Mouse (Mus musculus) erythroid progenitor cell, adult 5-6 weeks (primary cell): Measurements from ENCODE around the gene Ube2j1. TPM values are rescaled to one million over a fixed set of nuclear protein-coding genes. Genes with fewer than 3 reads are reported as not detected.
"Not testable (repeated sequence)": the region's sequence is repeated elsewhere in the genome, so short reads cannot be mapped to it uniquely, and the experiment has no call there.

Experiments
- ATAC-seq: replicated peaks from 2 replicates; pipeline ENCODE4 v1.8.0; 2016; ENCODE audit warnings: moderate number of reproducible peaks, mild to moderate bottlenecking, moderate TSS enrichment, inconsistent platforms; ENCODE audit not compliant: poor library complexity, low FRiP score, severe bottlenecking
- total RNA-seq, 2 experiments: library from RNA; stranded (forward) in 1 of 2; stranded (reverse) in 1 of 2; fragments of 150-400 nt in 1 of 2; fragments of 186-747, 209-891 nt in 1 of 2; gene quantifications; 2 replicates each; pipeline versions ENCODE4 v1.2.3 to v1.2.4; 2015 to 2017; ENCODE audit warnings: low replicate concordance in 2 of 2

The Ube2j1 gene
- total RNA-seq (2015; ENCODE audit: low replicate concordance) (36.9 and 49.0 TPM in 2 replicates), total RNA-seq (2017; ENCODE audit: low replicate concordance) (34.3 and 34.7 TPM in 2 replicates)

DNA sequence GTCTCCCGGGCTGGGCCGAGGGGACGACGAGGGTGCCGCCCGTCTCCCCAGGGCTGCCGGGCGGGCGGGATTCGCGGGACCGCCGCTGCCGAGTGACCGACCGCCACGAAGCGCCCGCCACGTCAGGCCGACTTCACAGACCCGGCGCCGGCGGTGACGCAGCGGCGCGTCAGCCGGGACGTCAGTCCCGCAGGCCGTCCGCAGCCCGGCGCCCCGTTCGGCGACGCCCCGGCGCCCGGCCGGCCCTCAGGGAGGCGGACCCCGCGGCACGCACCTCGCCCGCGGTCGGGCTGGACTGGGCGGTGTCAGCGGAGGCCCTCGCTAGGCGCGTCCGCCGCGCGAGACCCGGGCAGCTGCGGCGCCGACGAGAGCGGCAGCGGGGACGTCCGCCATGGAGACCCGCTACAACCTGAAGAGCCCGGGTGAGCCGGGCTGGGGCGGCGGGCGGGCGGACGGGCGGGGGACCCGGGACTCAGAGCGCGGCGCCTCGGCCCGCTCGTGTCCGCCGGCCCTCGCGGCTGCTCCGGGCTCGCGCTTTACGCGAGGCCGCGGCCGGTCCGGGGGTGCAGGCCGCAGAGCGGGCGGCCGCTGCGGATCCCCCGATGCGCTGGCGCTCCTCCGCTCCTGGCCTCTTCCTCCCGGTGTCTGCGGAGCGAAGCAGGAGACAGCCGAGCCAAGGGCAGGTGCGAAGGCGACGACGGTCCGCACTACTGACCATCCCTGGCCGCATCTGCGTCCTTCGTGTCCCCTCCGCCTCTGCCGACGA is at the start of gene Ube2j1:
Gene Ube2j1 (plus strand): TSS at position 222 of the 766 bp plus-strand sequence.
- ATAC-seq, result peak; percentile 90

DNA sequence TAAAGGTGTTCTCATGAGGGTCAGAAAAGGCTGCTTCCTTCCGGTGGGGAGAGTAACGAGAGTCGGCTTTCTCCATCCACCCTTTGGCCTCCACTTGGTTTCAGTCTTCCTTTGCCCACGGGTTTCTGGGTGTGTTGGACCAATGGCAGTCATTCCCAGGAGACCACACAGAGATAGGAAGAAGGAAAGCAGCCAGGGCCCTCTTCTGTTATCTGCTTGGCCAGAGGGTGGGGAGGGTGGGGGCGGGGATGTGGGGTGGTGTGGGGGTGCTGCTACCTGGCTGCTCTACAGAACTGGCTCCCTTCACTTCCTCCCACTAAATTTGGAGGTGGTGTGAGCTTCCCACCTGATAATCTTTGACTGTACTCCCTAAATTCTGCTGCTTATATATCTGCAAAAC is 49.6 kb upstream of the Ube2j1 start:
- no peak for ATAC-seq

DNA sequence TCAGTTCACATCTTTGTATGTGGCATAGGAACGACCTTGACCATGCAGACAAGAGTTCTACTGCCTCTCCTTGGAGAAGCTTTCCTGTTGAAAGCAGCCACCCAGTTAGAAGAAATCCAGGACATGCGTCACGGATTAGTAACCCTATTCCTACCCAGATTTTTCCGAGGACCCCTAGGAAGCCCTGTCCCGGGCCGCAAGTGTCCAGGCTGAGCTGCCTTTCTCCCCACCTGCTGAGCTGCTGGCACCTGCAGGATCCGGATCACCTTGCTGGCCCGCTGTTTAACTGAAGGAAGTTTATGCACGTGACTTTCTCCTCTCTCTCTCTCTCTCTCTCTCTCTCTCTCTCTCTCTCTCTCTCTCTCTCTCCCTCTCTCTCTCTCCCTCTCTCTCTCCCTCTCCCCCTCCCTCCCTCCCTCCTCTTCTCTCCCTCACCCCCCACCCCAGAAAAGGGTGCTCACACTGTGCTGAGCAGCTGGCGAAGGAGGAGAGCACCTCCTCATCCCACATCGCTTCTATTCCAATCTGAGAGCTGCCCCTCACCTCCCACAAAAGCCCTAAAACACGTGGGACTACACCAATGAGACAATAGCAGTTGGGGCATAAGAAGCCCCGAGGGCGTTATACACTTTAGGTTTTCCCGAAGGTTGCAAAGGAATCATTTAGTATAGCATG is 49.0 kb upstream of the Ube2j1 start:
- no peak for ATAC-seq

DNA sequence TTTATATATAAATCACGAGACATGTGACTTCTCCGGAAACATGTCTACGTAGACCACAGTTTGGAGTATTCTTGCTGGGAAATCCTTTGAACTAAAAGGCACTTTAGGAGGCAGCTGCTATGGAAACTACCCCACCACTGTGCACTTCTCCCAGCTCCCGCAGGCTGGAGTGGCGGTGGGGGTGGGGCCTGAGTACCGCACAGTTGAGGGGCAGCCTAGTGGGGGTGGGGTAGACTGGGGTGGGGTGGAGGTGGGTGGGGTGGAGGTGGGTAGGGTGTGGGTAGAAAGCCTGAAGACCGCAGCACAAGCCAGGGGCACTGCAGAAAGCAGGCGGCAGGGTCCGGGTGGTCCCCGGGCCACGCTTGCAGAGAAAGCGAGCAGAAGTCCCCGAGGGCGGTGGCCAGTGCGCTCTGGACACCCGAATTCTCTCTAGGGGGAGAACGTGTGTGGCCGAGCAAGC is 48.5 kb upstream of the Ube2j1 start, which contains the start of gene Rragd:
Gene Rragd (plus strand): TSS at position 322 of the 460 bp plus-strand sequence.
- no peak for ATAC-seq

DNA sequence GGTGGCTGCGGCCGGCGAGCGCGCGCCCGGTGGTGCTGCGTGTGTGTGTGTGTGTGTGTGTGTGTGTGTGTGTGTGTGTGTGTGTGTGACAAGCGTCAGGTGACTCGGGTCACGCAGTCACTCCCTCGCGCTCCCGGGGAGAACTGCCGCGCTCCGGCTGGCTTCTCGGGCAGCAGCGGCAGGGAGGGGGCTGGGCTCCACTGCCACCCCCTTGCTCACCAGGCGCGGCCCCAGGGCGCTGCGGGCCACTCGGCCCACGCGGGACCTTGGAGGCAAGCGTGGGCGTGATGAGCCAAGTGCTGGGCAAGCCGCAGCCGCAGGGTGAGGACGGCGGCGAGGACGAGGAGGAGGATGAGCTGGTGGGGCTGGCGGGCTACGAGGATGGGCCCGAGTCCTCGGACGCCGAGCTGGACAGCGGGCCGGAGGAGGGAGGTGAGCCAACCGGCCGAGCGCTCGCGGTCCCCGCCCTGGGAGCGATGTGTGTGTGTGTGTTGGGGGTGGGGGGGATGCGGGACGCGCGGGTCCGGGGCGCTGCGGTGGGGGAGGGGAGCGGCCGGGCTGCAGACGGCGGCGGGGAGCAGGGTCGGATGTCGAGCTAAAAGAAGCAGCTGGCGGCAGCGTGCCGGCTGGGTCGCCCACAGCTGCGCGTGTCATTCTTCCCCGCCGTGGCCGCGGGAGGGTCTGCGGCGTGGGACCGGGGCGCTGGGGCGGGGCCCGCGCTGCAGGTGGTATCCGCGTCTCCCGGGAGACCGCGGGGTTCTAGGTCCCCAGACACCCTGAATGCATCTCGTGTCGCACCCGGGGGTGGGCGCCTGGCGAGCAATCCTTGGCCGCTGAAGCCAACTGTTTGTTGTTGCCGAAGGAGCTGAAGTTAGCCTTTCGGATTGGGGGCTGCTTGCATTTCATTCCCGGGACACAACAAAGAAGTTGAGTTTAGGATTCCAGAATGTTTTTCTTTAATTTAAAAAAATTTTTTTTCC is 47.8 kb upstream of the Ube2j1 start:
- no peak for ATAC-seq

DNA sequence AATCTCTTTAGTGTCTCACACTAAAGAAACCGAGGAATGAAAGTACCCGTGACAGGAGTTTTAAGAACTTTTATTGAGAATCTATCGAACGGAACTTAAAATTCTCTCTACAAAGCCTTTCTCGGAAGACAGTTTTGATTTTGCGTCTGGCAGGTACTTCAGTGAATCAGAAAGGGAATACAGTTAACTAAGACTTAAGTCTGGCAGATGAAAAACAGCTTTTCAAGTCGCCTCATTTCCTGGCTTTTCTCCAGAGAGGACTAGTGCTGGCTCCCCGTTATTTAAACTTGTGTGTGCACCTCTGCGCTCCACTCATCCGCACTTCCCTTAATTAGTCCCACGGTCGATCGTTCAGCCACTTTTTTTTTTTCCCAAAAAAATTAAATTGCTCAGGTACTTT is 47.0 kb upstream of the Ube2j1 start:
- ATAC-seq, result no peak

DNA sequence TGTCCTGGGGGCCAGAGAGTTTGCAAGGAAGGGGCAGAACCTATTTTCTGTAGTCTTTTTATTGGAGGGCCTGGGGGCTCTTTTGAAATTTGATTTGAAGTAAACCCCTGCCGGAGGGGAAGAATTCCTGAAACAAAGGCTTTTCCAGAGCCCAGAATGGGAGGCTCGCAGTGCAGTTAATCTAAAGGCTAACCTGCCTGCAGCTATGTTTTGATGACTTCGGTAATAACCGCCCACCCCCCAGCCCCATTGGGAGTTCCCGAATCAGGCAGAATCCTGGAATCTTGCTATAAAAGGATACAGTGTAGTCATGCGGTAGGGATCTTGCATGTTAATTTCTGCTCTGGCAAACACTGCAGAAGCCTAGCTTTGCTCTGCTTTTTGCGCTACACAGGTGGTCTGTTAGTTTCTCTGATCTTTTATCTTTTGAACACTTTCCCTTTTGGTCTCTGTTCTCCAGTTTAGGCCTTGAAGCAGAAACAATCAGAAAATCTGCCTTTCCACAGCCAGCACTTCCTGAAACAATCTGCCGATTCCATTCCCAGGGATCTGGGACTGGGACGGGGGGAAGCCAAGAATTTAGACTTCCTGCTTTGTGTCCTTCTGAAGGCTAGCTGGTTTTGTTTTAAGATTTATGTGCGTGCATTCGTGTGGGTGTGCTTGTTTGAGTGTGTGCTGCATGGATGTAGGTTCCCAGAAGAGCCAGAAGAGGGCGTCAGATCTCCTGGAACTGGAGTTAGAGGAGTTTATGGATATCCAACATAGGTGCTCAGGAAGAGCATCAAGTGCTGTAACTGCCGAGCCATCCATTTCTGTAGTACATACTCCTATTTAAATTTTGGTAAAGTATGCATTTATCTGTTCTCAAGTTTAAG is 46.2 kb upstream of the Ube2j1 start:
- ATAC-seq, result no peak

DNA sequence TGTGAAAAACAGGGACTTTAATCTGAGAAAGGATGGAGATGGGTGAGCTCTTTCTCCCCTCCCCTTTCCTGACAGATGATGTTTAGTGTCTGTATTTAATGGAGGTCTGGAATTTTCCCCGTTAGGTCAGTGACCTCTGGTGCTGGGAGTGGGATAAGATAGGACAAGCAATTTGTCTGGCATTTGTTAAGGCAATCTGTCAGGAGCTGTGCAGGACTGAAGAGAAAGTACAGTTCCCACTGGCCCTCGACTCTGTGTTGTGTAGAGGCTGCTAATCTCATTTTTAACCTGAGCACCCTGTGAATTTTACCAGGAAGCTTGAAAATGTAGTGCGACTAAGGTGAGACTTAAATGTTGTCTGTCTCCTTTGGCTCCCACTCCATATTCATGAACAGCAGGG is 45.5 kb upstream of the Ube2j1 start:
- no peak for ATAC-seq

DNA sequence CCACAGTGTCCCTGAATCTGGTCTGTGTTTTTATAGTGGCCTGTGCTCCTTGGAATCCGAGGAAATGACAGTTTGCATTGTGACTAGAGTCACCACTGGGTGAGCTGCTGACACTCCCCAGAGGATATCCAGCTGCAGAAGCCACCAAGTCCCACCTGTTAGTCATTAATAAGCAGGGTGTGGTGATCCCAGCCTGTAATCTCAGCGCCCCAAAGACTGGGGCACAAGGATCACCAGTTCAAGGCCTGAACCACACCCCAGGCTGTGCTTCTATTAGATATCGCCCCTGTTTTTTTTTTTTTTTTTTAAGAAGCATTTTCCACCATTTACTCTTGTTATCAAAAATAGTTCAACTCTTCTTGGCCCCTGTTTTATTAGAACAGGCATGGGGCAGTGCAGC is 44.2 kb upstream of the Ube2j1 start:
- ATAC-seq, result peak; percentile 96

DNA sequence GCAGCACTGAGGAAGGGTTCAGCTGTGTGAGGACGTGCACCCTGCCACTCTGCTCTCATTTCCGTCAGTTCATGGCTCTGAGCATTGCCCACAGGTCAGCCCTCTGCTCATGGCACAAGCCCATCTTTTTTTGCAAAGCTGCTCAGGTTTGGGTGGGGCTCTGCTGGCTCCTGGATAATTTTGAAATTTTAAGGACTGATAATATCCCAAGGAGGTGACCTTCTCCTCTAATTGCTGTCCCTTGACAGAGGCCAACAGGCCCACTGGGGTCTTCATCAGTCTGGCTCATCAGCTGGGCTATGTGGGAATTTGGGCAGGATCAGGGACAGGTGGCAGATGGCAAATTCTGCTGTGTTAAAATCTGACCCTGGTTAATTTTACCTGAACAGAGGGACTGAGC is 41.9 kb upstream of the Ube2j1 start:
- no peak for ATAC-seq

DNA sequence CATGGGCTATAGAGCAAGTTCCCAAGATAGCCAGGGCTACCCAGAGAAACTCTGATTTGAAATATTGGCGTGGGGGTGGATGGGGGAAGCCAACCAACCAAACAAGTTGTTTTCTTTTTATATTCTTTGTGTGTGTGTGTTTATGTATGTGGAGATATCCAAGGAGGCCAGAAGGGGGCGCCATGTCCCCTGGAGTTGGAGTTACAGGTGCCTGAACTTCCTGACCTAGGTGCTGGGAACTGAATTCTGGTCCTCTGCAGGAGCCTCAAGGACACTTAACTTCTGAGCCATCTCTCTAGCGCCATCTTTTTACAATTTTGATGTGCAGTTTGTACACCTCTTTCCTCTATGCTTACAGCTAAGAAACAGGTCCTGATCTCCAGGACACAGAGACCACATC is 37.0 kb upstream of the Ube2j1 start:
- no peak for ATAC-seq

DNA sequence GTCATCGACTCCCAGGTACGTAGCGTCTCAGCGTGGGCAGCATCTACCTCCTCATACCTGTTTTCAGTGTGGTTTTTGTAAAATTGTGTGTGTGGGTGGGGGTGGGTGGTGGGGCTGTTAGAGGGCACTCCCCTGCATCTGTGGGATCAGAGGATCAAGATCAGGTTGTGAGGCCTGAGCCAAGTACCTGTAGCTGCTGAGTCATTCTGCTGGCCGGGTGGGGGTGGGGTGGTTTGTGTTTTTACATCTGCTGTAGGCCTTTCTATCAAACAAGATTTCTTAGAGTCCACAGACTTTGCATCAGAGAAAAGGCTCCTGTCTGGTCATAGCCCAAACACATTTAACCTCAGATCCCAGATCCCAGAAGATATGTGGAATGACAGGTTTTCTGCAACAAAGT is 35.1 kb upstream of the Ube2j1 start:
- ATAC-seq, result no peak

DNA sequence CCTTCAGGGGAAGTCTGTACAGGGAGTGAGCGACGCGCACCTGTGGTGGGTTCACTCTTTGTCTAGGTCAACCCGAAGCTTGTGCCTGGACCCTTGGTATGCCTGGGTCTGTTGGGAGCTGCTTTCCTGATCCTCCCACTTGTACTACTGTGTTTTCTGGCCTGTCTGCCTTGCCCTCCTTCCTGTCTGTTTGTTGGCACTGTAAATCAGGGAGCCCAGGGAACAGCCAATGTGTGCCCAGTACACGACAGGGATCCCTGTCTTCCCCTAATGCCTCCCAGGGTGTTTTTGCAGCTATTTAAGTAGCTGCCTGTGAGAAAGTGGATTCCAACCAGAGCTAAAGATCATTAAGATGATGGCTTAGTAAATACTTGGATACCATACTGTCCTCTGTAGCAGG is 33.6 kb upstream of the Ube2j1 start:
- no peak for ATAC-seq

DNA sequence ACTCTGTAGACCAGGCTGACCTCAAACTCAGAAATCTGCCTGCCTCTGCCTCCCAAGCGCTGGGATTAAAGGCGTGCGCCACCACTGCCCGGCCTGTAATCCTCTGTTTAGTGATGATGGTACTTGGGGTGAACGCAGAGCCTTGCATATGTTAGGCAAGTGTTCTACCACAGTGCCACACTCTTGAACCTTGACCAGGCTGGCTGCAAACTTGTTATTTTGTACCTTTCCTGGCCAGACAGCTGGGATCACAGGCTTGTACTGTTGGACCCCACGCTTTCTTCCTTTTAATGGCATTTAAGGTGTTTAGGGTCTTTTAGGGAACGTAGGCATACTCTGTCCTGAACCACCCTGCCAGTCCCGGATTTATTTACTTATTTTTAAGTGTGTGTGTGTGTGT is 32.2 kb upstream of the Ube2j1 start:
- ATAC-seq, result no peak

DNA sequence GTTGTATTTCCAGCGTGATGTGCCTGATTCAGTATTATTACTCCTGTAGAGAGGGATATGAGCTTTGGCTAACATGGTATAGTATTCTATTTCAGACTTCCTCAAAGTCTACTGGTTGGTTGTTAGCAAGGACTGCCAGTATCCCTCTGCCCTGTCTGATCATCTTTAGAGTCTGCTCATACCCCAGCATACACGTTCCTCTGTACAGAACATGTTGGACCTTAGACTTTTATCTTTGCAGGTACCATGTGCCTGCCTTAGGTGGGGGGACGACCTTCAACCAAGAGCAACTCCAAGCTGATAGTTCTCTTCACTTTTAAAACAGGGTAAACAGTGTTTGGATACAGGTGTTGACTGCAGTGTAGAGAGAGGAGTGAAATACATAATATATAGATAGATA is 29.1 kb upstream of the Ube2j1 start:
- no peak for ATAC-seq

DNA sequence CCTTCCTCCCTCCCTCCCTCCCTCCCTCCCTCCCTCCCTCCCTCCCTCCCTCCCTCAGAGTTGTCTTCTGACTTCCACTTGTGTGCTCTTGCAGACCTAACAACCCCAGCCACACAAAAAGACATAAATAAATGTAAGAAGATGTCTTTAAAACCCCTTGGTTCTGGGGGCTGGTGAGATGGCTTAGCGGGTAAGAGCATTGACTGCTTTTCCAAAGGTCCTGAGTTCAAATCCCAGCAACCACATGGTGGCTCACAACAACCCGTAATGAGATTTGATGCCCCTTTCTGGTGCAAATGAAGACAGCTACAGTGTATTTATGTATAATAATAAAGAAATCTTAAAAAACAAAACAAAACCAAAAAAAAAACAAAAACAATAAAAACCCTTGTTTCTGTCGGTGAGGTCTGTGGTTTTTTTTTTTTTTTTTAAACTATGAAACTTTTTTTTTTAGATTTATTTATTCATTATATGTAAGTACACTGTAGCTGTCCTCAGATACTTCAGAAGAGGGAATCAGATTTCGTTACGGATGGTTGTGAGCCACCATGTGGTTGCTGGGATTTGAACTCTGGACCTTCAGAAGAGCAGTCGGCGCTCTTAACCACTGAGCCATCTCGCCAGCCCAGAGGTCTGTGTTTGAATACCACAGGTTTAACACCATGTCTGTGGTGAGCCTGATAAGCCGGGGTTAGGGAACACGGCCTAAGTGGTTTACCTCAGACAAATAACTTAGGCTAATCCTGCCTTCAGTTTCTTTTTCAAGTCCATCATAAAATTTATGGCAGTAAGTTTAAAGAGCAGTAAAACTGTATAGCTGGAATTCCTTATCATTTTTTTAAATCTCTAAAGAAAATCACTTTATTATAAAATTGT is 25.4 kb upstream of the Ube2j1 start:
- ATAC-seq, result not testable (repeated sequence)

DNA sequence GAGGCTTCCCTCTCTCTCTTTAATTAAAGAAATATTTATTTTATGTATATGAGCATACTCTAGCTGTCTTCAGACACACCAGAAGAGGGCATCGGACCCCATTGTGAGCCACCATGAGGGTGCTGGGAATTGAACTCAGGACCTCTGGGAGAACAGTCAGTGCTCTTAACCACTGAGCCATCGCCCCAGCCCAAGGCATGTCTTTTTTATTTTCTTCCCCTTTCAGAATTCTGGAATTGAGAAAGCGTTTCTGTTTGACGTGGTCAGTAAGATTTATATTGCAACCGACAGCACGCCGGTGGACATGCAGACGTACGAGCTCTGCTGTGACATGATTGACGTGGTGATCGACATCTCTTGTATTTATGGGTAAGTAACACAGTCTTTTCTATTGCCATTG is 24.4 kb upstream of the Ube2j1 start:
- no peak for ATAC-seq
